ENCODE assay signal across 24 mouse cellular contexts in the genomic region with DNA sequence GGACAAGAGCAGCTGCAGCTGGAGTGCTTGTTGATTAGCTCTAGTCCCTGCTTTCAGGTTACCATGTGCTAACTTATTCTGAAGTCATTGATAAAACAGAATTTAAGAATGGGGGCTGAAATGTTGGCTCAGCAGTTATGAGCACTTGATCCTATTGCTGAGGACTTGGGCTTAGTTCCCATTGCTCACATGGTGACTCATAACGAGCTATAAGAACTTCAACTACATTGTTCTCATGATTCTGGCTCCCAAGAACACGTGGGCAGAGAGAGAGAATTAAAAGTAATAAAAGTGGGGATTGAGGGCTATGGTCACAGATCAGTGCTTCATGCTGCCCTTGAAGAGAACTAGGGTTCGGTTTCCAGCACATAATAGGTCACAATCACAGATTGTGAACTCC. TPM values are rescaled to one million over a fixed set of nuclear protein-coding genes. Genes with fewer than 3 reads are reported as not detected.
A peak's percentile ranks its signal among the peaks of the same experiment; 100 is the strongest.
DNase-seq lines count a peak whose midpoint lies in the region; ATAC-seq and TF ChIP-seq lines count a peak whose summit lies in the region.
"Had no signal": no experiment of that assay in that cellular context is flagged by ENCODE, and none has a peak within 500 bp of the region (broad histone marks: within the 10 kb centered on the region; RNA-seq: fewer than 3 reads in every experiment).

No protein-coding gene starts in this region.

- peak; percentile 67; the same call in 1 of the 2 replicates for ATAC-seq in frontal cortex, adult (ENCODE audit: low TSS enrichment)
- no peak for ATAC-seq in megakaryocyte, adult 5-6 weeks (ENCODE audit: poor library complexity, severe bottlenecking)
- ATAC-seq: activated CD4-positive, CD25-positive, alpha-beta regulatory T cell, adult 4 months; forebrain, embryonic 13.5 days; forebrain, embryonic 15.5 days; Patski had no signal

- H3K27me3 ChIP-seq in myocyte (ENCODE audit: control insufficient read depth, insufficient read depth, insufficient read length) = no peaks in the 10 kb centered on the region
- H3K27me3 ChIP-seq: embryonic facial prominence, embryonic 12.5 days; forebrain, embryonic 13.5 days; forebrain, embryonic 15.5 days; Patski had no signal

- H3K79me2 ChIP-seq in myocyte (ENCODE audit: control insufficient read depth, insufficient read depth) = no peaks in the 10 kb centered on the region

- no peak for TF ChIP-seq POLR2A in myocyte (IDR thresholded peaks at IDR 0.05; ENCODE audit: insufficient read length, low read depth)

- DNase-seq in frontal cortex, postnatal 25 days (ENCODE audit: low spot score in 2 of 2) = no peak
- peak; percentile 4 for DNase-seq in Muller cell, postnatal 12 days (ENCODE audit: inconsistent ontology term)
- peak; percentile 60 for DNase-seq in brain, adult 2 months (ENCODE audit: low read depth, low spot score)
- DNase-seq in adrenal gland, postnatal 4 days (ENCODE audit: low spot score in 2 of 2) = no peak
- no peak for DNase-seq in cerebellum, adult 9-11 months
- DNase-seq: adrenal gland, adult 8-10 months; adrenal gland, postnatal 14 days; adrenal gland, postnatal 36 days; cerebellum, adult 11 months; cerebellum, adult 18-20 months; cerebellum, adult 8-10 months; cerebellum, postnatal 10 days; cerebellum, postnatal 25 days had no signal

- no peak overlapping the region for H3K4me2 ChIP-seq in myocyte (ENCODE audit: low read depth)
- H3K4me2 ChIP-seq: embryonic facial prominence, embryonic 12.5 days; forebrain, embryonic 13.5 days; forebrain, embryonic 15.5 days had no signal

- H3ac ChIP-seq in myocyte (ENCODE audit: control insufficient read depth, insufficient read length) = no peak overlapping the region

- H3K4me3 ChIP-seq in myocyte = no peak overlapping the region
- H3K4me3 ChIP-seq: embryonic facial prominence, embryonic 10.5 days; embryonic facial prominence, embryonic 12.5 days; forebrain, embryonic 13.5 days; forebrain, embryonic 15.5 days had no signal

- no peaks in the 10 kb centered on the region for H3K36me3 ChIP-seq in myocyte (ENCODE audit: control insufficient read depth, insufficient read depth)
- H3K36me3 ChIP-seq: embryonic facial prominence, embryonic 10.5 days; embryonic facial prominence, embryonic 12.5 days; forebrain, embryonic 15.5 days; G1E had no signal

TF ChIP-seq in myocyte, 11 proteins besides CTCF, POLR2A, EP300 and RAD21:
- TF ChIP-seq MYOD1 (IDR thresholded peaks at IDR 0.05; ENCODE audit: control insufficient read depth in 1 of 3, insufficient read length in 2 of 3, low read depth in 2 of 3) (no peak), USF1 (IDR thresholded peaks at IDR 0.05; ENCODE audit: low read depth) (peak; percentile 22), TCF3 (IDR thresholded peaks at IDR 0.05; ENCODE audit: insufficient read length, low read depth) (no peak), E2F4 (IDR thresholded peaks at IDR 0.05; ENCODE audit: insufficient read depth) (no peak), MYOG (IDR thresholded peaks at IDR 0.05; ENCODE audit: control insufficient read depth in 1 of 3, insufficient read depth in 1 of 3, insufficient read length in 2 of 3, low read depth in 2 of 3) (no peak), MAX (IDR thresholded peaks at IDR 0.05; ENCODE audit: low read depth) (no peak), SRF (IDR thresholded peaks at IDR 0.05; ENCODE audit: control insufficient read depth, insufficient read length, low read depth) (no peak)

RNA-seq across cellular contexts. Expression of gene Gabrg2, which starts 48.8 kb away (rescaled TPM):
- 0.28 TPM for polyA plus RNA-seq in myocyte (2012; fragmentation: generic; extraction: Trizol)
- 1 to 10 TPM; 2.2 to 3.0 TPM for total RNA-seq in adrenal gland, postnatal 4 days (2021)
- total RNA-seq in megakaryocyte, adult 5-6 weeks (2015) = not detected in 2 replicates
- not detected in 2 replicates for total RNA-seq in megakaryocyte, adult 5-6 weeks (2017)
- polyA plus RNA-seq: C2C12, G1E, Patski had no signal

Comparison
In these comparisons a context has a peak if more than half of its experiments do, and no peak if none do; other contexts are left out.
1. DNase-seq: peak in Muller cell, postnatal 12 days (single experiment) and brain, adult 2 months (single experiment); none in frontal cortex, postnatal 25 days (0 of 2), adrenal gland, postnatal 4 days (0 of 2) and cerebellum, adult 9-11 months (single experiment).